Mouse (Mus musculus): ENCODE data around the gene Pip5k1c.

DNA sequence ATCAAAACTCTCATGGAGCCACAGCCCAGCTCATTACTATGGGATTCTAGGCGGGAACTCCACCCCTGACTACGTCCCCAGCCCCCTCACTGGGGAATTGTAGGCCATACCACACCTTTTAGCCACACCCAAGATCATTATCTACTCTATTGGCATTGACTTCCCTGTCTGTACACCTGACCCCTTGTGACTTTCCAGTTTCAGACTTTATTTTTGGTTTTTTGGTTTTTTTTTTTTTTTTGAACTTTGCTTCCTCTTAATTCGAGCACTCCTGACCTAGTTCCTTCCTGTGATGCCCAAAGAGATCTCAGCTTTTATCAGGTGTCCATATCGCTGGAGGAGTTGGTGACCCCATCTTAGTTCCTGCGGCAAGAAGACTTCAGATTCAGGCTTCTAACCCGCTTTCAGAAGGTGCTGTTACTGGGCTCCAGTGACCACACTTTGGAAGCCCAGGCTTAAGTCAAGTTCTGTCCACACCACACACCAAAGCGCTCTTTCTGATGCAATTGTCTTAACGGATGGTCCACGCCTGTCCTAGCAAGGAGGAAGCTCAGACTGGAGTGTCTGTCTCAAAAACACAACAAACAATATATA is 1.2 kb upstream of the Pip5k1c start, which contains the start of gene Tjp3:
- TF ChIP-seq CTCF (IDR thresholded peaks at IDR 0.05; ENCODE audit: borderline replicate concordance, insufficient read depth, low read depth, low read length) = no peak
- TF ChIP-seq POLR2A (IDR thresholded peaks at IDR 0.05; ENCODE audit: borderline replicate concordance, insufficient read depth, low read length) = no peak

Measured in cerebellum, adult 2 months (tissue).